Mouse (Mus musculus): ENCODE data around the gene Them7. TPM values are rescaled to one million over a fixed set of nuclear protein-coding genes. Genes with fewer than 3 reads are reported as not detected.

Them7 gene
- total RNA-seq (2021) = 1 to 10 TPM in 1 of 2 experiments, under 1 TPM in 1; 0.61 to 1.6 TPM

GRCm38 (mm10) chr2:105224134-105224986 lies at the start of gene Them7:
Them7 (plus strand) TSS chr2:105224320.
- DNase-seq = peak; percentile 65

- DNase-seq = no peak
Measured at GRCm38 (mm10) chr2:105178871-105179270, 45.2 kb upstream of the Them7 start.

GRCm38 (mm10) chr2:105182501-105182900 lies 41.6 kb upstream of the Them7 start:
- DNase-seq = no peak

- DNase-seq = no peak
Measured at GRCm38 (mm10) chr2:105185140-105185539, 39.0 kb upstream of the Them7 start.

- DNase-seq = no peak
Measured at GRCm38 (mm10) chr2:105185768-105186529, 38.2 kb upstream of the Them7 start.

- no peak for DNase-seq
Measured at GRCm38 (mm10) chr2:105186591-105186990, 37.5 kb upstream of the Them7 start.

- DNase-seq = no peak
Measured at GRCm38 (mm10) chr2:105188182-105188581, 35.9 kb upstream of the Them7 start.

GRCm38 (mm10) chr2:105189352-105189751 lies 34.8 kb upstream of the Them7 start:
- DNase-seq = no peak

- DNase-seq = no peak
Measured at GRCm38 (mm10) chr2:105200152-105200551, 24.0 kb upstream of the Them7 start.

- DNase-seq = no peak
Measured at GRCm38 (mm10) chr2:105206563-105207174, 17.5 kb upstream of the Them7 start.

GRCm38 (mm10) chr2:105212839-105213238 lies 11.3 kb upstream of the Them7 start:
- no peak for DNase-seq

GRCm38 (mm10) chr2:105215914-105216313 lies 8.2 kb upstream of the Them7 start:
- no peak for DNase-seq

GRCm38 (mm10) chr2:105219229-105219628 lies 4.9 kb upstream of the Them7 start:
- no peak for DNase-seq

- no peak for DNase-seq
Measured at GRCm38 (mm10) chr2:105219664-105220063, 4.5 kb upstream of the Them7 start.

- DNase-seq = no peak
Measured at GRCm38 (mm10) chr2:105220738-105221303, 3.3 kb upstream of the Them7 start.

- DNase-seq = no peak
Measured at GRCm38 (mm10) chr2:105223606-105224005, 514 bp upstream of the Them7 start.

- DNase-seq = no peak
Measured at GRCm38 (mm10) chr2:105224987-105225375, 861 bp downstream of the Them7 start.

GRCm38 (mm10) chr2:105226297-105226958 lies 2.3 kb downstream of the Them7 start:
- peak; percentile 13 for DNase-seq

- peak; percentile 79 for DNase-seq
Measured at GRCm38 (mm10) chr2:105228416-105228815, 4.3 kb downstream of the Them7 start.

GRCm38 (mm10) chr2:105230333-105230732 lies 6.2 kb downstream of the Them7 start:
- peak; percentile 85 for DNase-seq

GRCm38 (mm10) chr2:105232386-105232785 lies 8.3 kb downstream of the Them7 start:
- DNase-seq = no peak

GRCm38 (mm10) chr2:105234278-105234677 lies 10.2 kb downstream of the Them7 start:
- peak; percentile 36 for DNase-seq

All from heart, postnatal 4 days (tissue).